Mouse (Mus musculus) fibroblast of lung, adult 2 months (primary cell): Measurements from ENCODE around the gene Schip1.

Experiments used
- DNase-seq: peaks from one replicate; pipeline ENCODE4 v3.0.0-alpha.2; 2011; ENCODE audit warnings: low read depth

Gene Schip1

DNA sequence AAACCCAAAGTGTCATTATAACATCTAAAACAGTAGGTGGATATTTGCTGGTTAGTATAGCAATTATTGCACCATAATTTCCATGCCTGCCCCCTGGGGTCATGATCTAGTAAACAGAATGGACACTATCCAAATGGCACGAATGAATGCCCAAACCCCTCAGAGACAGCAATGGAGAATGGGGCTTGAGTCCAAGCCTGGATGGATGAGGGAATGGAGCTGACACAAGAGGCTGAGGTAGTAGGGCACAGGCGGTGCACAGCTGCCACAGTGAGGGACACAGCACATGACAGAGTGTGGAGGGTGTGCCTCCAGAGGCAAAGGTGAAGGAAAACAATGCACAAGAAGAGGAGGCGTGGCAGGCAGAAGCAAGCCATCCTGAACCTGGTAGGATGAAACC, 207.3 kb downstream of the Schip1 start:
- no peak for DNase-seq

DNA sequence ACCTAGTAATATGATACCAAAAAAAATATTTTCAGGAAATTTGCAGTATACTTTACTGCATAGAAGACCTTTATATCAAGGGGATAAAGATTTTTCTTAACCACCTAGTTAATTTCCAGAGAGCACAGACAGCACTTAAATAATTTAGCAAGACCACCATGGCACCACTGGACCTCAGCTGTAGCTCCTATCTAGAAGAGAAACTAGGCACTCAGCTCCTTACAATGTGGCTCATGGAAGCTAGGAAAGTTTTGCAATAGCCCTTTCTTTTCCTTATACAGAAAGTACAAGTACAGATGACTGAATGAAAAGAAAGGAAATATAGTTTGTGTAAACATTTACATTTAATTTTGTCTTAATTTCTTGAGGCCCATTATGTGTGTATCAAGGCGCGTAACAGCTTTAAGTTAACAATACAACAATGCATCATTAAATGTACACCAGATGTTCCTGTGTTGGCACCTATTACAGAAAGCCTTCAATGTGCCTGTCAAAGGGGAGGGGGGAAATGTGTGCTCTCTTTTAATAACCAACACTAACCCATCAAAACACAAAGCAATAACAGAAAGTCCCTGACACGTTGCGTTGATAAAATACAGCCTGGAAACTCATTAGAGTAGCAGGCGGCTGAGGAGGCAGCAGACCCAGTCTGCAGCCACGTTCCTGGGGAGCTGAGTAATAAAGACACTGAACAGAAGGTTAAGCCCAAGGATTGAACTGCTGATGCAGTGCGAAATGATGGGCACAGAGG, 218.4 kb downstream of the Schip1 start:
- no peak for DNase-seq

DNA sequence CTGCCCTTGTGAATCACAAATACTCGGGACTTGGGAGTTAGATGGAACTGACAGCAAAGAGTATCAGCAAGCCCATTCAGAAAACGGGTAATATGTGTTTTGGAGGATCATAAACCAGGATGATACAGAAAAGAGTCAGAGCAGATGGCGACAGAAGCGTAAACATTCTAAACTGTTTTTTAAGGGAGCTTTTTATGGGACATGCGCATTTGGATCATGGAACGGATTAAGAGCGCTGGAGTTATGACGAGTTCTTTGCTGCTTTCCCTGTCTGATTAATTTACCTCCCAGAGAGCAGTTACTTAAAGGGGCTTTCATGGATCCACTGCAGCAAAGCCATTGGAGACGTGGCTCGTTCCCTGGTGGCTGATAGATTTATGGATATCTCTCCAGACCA, 219.0 kb downstream of the Schip1 start:
- DNase-seq = no peak

DNA sequence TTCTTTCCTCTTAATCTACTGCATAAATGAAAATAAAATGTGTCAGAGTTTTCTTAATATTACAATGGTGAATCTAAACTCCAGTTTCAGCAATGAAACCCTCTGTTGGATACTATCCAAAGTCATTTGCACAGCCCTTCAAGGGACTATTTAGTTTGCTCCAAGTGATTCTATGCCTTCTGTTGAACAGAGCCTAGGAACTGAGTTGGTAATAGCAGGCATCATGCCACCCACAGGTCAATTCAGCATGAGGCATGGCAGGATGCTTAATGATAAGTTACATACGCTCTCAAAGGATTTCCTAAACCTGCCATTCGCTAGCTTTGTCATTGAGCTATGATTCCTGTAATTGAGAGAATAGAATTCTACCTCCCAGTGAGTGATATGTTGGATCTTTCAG, 219.9 kb downstream of the Schip1 start:
- DNase-seq = no peak

DNA sequence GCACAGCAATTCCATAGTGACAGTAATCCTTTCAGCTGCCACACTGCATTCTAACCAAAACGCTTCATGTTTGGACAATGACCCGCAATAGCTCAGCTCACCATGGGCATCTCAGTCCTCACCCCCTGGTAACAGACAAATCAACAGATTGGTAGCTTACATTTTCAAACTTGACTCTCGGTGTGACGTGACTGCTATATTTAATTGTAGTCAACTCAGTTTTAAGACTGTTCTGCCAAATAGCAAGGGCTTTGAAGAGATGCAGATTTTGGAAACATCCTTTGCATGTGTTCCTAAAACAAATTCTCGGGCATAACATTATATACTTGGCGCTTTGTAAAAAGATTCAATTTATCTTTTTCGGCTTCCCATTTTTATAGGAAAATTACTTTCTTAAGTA, 232.2 kb downstream of the Schip1 start:
- no peak for DNase-seq

DNA sequence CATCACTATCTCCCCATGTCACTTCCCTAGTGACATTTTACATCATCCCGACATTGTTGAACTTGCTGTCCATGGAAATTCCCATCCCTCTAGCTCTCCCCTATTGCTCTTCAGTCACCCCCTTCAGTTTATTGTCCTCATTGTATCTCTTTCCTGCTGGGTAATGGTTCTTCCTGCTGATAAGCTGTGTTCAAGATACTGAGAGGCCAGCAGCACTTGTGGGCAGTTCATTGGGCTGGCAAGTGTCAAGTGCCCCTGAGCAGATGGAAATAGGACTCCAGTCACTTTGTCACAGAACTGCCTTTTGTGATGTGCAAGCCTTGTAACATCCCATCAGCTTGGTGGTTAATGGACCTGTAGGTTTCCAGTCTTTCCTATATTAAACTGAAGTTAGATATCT, 241.0 kb downstream of the Schip1 start:
- no peak for DNase-seq

DNA sequence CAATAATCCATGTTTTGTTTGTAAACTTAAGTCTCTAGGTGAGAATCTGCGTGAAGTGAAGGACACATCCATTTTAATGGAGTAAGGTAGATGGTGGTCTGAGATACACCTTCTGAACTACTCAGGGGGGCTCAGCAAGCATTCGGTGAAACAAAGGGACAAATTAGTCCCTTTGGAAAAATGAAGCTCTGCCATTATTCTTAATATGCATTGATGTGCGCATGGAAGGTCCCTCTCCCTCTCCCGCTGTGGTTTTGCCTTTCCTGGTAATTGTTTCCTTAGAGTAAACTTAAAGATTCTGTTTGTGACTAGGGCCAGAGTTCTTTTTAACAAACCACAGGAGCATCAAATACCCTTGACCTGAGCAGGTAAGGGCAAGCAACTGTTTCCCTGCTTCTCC, 242.1 kb downstream of the Schip1 start:
- no peak for DNase-seq

DNA sequence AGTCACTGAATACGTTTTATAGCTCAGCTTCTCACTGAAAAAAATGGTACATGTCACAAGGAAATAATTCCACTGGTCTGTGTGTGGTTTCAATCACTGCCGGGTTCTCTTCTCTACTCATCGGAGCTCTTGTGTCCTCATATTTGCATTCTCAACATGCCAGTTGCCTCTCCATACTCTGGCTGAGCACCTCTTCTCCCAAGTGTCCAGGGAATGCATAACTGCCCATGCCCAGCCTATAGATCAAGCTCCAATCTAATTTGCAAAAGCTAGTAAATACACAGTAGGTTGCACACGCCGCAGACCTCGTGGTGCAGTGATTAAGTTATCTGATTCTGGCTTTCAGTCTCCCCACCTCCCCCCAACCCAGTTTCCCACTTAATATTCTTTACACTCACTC, 261.0 kb downstream of the Schip1 start:
- DNase-seq = no peak

DNA sequence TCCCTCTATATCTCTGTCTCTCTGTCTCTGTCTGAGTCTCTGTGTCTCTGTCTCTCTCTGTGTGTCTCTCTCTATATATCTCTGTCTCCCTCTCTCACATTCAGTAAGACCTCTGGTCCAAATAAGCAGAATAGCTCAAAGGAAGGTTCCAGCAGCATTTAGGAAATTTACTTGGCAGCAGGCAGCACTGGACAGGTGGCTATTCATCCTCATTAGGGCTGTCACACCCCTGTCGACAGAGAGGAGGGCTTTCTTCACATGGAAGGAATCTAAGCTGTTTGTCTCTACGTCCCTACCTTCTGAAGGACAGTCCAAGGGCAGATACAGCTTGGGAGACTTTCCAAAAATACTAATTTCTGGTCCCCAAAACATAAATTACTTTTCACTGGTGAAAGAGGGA, 267.9 kb downstream of the Schip1 start:
- DNase-seq = no peak

DNA sequence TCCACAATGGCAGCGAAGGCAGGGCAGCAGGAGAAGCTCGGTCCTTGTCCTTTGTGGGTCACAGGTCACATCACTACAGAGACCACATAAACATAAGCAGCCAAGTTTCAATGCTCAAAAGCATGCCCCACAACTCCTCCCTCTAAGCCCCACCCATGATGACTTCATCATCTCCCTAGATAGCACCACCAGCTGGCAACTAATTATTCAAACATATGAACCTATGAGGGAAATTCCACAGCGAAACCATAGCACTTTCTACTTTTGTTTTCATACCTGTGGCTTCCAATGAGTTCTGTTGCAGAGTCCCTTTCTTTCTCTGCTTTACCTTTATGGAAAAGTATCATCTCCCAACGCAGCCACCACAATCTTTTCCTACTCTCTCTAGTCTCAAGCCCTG, 270.9 kb downstream of the Schip1 start:
- no peak for DNase-seq

DNA sequence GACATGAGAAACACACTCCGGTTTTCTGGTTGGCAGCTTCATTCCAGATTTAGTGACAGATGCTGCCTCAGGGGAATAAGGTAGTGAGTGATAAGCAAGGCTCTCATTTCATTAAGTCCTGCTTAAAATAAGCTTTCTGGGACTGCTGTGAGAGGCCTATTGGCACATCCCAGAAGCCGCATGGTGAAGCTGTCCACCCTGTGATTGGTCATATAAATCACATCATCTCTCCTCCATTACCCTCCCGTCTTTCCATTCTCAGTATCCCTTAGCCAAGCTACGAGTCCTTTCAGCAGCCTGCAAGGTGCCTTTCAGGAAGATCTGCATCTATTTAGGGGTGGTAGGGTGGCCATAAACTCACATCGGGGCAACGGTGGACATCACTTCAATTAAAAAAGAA, 286.0 kb downstream of the Schip1 start:
- DNase-seq = no peak

DNA sequence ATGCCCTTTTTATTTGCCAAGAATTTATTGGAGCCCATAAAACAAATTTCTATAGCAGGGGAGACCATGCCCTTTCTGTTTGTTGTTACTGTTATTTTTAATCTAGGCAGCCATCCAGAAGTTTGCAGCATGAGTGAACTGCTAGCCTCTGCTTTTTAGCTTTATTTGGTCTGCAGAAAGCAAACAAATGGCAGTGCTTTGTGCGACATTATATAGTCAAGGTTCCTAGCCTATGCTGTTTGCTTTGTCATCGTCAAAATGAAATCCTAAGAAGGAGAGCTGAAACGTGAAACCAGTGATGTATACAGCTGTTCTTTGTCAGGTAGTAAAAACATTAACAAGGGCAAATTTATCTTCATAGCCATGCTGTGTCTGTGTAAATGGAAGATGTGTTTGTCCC, 286.9 kb downstream of the Schip1 start:
- DNase-seq = no peak

DNA sequence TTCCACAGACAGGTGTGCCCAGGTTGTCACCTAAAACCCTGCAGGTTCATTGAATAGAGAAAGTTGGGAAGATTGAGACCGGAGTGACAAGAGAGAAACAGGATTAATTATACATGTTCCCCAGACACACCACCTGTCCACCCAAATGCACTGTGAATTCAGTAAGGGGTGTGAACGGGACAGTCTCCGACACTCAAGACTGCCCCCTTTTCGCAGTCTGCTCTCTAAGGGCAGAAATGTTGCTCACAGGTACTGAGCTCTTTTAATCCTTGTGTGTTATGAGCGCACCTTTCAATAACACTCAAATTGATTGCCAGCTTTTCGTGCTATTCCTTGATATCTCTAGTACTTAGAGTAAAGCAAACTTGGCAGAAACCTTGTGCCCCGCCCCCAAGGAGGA, 288.4 kb downstream of the Schip1 start:
- no peak for DNase-seq

DNA sequence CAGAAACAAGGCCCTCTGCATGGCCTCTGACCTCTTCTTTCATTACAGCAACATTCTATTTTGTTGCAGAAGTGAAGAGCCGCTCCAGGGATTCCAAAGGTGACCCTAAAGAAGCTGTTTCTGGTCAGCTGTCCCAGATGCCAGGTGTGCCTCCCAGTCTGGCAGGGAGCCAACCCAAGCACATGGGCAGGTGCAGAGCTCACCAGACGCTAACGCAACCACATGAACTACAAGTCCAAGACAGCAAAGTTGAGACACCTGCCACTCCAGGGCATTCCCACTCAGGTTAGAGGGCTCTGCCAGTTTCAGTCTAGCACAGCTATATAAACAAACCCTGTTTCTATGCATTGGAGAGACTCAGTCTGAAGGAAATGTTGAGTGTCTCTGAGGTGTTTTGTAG, 288.9 kb downstream of the Schip1 start:
- no peak for DNase-seq

DNA sequence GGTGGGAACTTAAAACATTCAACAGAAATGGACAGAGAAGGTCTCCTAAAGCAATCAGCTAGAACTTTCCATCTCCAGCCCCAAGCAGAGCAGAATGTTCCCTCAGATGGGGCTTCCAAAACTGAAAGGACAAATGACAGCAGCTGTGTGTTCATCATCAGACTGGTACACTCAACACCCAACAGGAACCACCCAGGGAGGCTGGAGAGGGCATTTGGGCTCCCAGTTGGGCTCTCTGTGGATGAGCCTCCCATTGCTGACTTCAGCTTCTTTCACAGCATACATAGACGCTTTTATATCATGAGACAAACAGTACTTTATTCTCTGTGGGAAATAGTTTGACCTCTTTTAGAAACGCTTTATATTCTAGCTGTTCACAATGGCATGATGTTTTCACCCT, 291.9 kb downstream of the Schip1 start:
- DNase-seq = no peak

DNA sequence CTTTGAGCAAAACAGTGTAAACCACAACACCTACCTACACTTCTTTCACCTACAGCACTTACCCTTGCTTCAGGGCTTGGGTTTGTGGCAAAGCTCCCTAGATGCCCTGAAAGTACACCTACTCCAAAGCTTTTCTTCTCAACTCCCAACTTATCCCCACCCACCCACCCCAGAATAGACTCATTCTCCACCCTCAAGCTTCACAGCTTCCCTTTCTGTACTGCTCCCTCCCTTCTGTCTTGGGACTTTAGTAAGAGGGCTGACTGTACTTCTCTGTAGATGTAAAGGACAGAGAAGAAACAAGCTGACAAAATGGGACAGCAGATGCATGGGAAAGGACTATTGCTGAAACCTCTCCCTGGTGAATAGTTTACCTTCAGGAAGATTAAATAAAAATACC, 303.4 kb downstream of the Schip1 start:
- no peak for DNase-seq

DNA sequence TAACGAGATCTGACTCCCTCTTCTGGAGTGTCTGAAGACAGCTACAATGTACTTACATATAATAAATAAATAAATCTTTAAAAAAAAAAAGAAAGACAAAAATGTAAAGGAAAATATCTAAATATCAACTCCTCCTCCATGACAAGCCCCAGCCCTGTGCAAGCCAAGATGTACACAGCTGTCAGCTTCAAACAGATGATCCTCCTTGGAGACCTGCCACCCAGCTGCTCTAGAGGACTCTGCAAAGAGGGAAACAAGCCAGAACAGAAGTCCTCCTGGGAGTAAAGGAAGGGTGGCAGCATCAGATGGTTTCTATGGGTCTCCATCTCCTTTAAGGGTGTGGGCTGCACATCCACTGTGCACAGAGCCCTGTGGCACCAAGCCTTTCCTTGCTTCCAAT, 308.3 kb downstream of the Schip1 start:
- no peak for DNase-seq

DNA sequence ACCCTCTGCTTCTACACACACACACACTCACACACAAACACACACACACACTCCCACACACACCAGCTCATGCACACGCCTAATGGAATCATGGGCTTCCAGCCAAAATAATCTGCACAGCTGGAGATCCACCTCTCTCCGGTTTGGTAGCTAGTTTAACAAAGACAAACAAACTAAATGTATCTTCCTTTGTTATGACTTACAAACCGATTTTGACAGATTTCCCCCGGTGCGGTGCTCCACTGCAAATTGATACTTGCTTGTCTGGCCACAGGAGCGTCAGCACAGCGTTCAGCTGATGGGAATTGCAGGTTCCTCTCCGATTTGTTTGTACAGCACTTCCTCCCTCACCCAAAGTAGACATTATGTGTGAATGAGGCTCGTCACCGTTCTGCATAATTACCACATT, 310.5 kb downstream of the Schip1 start:
- DNase-seq = no peak

DNA sequence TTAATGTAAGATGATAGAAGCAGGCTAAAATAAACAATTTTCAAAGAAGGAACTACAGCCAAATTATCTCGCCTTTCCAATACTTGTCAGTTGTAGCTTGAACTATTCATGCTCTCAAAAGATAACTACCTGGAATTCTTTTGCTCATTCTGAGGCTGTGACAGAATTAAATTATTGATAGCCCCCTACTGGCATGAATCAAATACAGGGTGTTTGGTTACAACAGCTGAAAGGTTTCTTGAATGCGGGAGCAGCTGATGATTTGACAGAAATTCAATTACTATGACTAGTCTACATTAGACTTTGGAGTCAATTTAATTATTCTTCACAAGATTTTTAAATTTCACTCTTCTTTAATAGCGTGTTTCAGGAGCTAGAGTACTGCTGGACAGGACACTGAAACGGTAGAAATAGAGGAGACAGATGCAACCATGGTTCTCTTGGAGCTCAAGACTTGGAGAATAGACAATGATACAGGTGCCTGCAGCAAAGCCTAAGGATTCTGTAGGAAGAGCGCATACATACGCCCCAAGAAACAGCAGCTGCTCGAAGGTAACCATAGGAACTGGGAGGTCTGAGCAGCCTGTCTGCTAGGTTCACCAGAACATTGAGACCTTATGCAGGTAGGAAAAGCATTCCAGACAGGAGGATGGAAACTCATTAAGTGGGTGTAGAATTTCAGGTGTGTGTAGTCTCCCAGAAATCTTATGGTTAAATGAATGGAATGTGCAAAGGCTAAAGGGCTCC, 313.0 kb downstream of the Schip1 start:
- no peak for DNase-seq

DNA sequence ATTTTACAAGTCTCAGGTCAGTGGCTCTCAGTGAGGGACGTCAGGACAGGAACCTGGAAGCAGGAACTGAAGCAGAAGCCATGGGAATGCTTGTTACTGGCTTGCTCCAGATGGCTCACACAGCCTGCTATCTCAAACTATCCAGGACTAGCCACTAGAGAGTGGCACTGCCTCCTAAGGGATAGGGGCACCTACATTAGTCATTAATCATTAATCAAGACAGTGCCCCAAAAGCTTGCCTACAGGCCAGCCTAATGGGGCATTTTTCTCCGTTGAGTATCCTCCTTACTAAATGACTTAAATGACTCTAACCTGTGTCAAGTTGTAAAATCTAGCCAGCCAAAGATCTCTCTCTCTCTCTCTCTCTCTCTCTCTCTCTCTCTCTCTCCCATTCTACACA, 314.2 kb downstream of the Schip1 start:
- no peak for DNase-seq

DNA sequence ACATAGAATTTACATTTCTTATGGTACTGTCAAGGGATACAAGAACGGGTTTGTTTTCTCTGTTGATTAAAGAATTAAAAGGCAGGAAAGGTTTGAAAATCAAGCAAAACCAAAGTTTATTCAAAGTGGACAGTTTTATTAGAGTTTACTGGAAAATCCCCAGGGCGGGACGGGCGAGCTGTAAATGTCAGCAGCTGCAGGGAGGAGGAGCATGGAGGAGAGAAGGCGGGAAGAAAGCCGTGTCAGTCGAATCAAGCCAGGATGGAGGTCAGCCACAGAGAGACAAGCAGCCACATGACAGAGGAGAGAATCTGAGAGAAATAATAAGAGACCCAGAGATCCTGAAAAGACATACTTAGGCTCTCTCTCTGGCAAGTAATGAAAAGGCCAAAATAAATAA, 314.6 kb downstream of the Schip1 start:
- DNase-seq = no peak

DNA sequence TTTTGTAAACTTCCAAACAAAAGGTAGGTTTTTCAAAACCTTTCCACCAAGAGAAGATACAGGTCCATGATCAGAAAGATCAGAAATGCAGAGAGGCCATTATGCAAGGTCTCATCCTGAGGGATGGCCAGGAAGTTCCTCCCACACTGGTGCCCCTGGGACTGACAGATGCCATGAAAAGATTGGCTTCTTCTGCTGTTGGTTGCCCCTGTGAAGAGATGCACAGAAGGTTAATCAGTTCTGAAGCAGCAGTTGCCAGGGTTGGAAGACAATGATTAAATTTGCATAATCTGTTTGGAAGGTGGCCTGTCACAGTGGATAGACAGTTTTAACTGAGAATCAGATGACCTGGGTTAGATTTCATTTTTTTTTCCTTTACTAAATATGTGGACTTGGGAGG, 319.1 kb downstream of the Schip1 start:
- DNase-seq = no peak

DNA sequence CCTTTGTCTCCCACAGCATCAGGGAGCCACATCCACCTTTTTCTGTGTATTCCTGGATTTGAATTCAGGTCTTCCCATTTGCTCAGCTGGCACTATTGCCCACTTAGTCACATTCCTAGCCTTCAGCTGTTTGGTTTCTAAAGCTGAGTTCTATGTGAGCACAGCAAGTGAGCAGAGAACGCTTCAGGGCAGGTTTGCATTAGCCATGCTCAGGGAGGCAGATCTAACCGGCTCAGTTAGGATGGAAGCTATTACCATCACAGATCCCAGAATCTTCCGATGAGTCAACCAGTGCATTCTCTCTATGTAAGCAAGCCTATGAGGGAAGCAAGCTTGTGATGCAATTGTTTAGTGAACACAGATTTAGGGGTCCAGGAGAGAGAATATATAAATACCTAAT, 320.9 kb downstream of the Schip1 start:
- DNase-seq = no peak

DNA sequence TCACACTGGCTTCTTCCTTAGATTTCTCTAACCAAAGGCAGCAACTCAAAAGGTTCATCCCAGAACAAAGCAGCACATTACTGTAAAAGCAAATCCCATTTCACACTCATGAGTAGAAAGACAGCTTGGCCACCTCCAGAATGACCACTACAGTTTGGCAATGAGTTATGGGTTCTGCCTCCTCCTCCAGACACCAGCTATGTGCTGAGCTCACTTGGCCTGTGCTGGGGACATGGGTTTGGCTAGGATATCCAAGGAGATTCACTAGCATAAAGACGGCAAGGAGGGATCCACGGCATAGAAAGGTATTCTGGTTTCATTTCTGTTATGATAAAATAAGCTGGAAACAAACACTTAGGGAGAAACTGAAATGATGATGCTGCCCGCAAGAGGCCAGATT, 323.4 kb downstream of the Schip1 start:
- no peak for DNase-seq
